Mouse (Mus musculus): ENCODE data around the gene Dgka. TPM values are rescaled to one million over a fixed set of nuclear protein-coding genes. Genes with fewer than 3 reads are reported as not detected.

The Dgka gene
- polyA plus RNA-seq, 1 experiment from 2014 or later: 7.1 TPM

DNA sequence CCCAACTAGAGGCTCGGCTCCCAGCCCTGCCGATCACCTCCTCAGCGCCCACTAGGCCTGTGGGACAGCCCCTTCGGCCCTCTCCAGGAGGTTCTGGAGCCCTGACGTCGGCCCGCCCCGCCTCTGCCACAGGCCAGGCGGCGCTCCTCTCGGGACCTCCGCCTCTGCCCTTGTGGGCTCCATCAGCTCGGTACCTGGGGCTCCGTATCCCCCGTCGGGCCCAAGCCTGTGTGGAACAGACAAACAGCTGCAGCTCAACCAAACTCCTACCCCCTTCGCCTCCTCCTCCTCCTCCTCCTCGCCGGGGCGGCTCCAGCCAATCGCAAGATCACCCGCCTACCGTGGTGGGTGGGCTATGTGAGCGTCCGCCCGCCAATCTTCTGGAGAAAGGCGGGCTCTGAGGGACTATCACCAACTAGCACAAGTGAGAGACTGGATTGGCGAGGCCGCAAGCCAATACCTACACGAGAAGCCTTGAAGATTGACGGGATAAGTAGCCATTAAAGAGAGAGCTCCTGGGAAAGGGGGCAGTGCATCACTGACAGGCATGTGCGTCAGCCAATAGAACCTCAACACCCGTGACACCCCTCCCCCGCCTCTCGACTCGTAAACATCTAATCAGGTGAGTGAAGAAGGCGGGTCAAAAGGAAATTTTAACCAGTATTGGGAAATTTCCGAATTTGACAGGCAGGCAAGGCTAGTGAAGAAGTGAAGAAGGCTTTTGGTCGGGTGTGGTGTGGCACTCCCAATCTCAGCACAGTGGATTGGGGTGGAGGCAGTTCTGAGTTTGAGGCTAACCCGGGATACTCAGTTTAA is 48.5 kb downstream of the Dgka start, which contains the start of gene Rab5b:
Gene Rab5b, minus strand, starts transcription at position 273 of the 816 bp plus-strand sequence.
- H3K9me3 ChIP-seq: no peaks in the 10 kb centered on the region
- peak within 1 kb of the TSS; percentile 98 for H3K27ac ChIP-seq
- ATAC-seq: peak; percentile 99
- peaks cover 26% of the 10 kb centered on the region for H3K36me3 ChIP-seq
- H3K9ac ChIP-seq: peak within 1 kb of the TSS; percentile 94
- H3K4me1 ChIP-seq (replicated peaks): no peaks in the 10 kb centered on the region
- WGBS: under 1% methylated on average over 40 of the region's 40 CpGs
- peak within 1 kb of the TSS; percentile 64 for H3K4me2 ChIP-seq (replicated peaks)
- H3K27me3 ChIP-seq (replicated peaks): no peaks in the 10 kb centered on the region
- H3K4me3 ChIP-seq (replicated peaks): peak within 1 kb of the TSS; percentile 79

DNA sequence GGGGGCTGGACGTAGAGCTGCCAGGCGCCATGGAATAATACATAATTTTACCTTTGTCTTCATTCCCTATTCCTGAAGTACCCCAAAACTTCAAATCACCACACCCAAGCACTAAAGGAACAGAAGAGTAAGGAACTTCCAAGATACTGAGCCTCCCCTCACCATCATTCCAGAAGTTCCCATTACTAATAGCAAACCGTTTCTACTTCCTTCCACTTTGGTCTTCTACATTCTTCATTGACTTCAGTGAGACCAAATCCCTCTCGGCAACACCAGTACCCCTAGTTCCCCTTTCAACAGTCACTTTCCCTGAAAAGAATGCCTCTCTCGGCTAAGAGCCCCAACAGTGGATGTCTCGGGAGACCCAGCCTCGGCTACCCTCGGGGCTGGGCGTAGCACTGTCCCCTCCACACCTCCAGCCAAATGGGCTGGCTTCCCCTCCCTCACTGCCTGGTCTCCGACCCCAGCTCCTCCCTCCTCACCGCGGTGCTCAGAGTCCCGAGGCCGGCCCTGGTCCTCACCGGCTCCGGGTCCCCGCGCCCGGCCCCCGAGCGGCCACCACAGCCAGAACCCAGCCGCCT is 49.2 kb downstream of the Dgka start:
- 2% methylated on average over 22 of the region's 22 CpGs for WGBS
- no peak for ATAC-seq
- H3K4me2 ChIP-seq (replicated peaks): peak overlapping the region; percentile 57
- peak overlapping the region; percentile 79 for H3K4me3 ChIP-seq (replicated peaks)
- H3K9ac ChIP-seq: peak overlapping the region; percentile 94
- peaks cover 20% of the 10 kb centered on the region for H3K36me3 ChIP-seq
- H3K4me1 ChIP-seq (replicated peaks): no peaks in the 10 kb centered on the region
- peak overlapping the region; percentile 98 for H3K27ac ChIP-seq
- no peaks in the 10 kb centered on the region for H3K27me3 ChIP-seq (replicated peaks)
- no peaks in the 10 kb centered on the region for H3K9me3 ChIP-seq

DNA sequence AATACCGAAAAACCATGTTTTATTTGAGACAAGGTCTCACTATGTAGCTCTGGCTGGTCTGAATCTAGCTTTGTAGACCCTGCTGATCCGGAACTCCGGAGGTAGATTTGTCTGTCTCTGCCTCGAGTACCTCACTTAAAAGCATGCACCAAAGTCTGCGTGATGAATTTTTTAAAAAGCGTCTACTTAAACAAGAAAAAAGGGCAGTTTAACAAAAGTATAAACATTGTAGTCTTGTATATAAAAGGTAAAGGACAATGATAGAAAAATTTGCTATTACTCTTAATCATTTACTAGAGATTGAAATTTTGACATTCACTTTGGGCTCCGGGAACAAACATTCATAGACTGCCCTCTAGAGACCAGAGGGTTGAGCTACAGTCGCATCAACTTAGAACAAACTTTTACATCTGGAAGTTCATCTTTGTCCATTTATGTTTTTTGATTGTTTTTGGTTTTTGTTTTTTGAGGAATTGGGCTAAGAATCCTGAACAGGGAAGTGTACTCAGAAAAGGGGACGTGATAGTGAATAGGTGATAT is 70.1 kb downstream of the Dgka start:
- WGBS: 2% methylated on average over 9 of the region's 9 CpGs

DNA sequence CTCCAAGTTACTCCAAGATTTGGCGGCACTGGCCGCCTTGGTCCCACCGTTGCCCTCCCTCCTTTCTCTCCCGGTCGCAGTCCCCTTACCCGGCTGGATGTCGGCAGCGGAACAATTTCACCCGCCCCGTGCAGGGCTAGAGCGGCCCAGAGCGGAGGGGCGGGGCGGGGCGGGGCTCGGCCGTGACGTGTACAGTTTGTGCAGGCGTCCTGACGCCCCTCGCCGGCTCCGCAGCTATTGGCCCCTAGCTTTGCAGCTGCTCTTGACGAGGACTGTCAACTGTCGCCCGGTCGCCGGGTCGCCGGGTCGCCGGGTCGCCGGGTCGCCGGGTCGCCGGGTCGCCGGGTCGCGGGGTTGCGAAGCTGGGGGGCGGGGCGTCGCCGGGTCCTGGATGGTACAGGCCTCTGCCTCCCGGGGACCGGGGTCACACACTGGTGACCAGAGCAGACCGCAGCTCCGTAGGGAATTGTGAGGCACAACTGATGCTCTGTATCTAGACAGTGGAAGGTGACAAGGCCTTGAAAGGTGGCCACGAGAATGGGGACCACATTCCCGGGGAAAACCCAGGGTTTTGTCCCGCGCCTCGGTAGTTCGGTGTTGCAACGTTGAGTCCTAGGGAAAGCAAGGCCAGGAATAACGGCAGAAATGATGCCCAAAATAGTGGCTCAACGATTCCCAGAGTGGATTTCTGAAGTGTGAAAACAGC is 70.7 kb downstream of the Dgka start, which contains the start of gene Suox:
Gene Suox, minus strand, starts transcription at position 311 of the 706 bp plus-strand sequence.
- Histone ChIP-seq H3K9ac (peak within 1 kb of the TSS; percentile 57), H3K36me3 (no peaks in the 10 kb centered on the region), H3K4me2 (replicated peaks) (peak within 1 kb of the TSS; percentile 78), H3K4me3 (replicated peaks) (peak within 1 kb of the TSS; percentile 61), H3K27ac (peak within 1 kb of the TSS; percentile 33), H3K9me3 (no peaks in the 10 kb centered on the region), H3K27me3 (replicated peaks) (no peaks in the 10 kb centered on the region), H3K4me1 (replicated peaks) (peaks cover 9% of the 10 kb centered on the region)
- peak; percentile 90 for ATAC-seq
- WGBS: under 1% methylated on average over 60 of the region's 60 CpGs

More for the DNA sequence above, 70.1 kb downstream of the Dgka start:
- peak overlapping the region; percentile 78 for H3K4me2 ChIP-seq (replicated peaks)
- H3K27ac ChIP-seq: peak overlapping the region; percentile 33
- H3K9ac ChIP-seq: peak overlapping the region; percentile 57
- H3K9me3 ChIP-seq: no peaks in the 10 kb centered on the region
- ATAC-seq: no peak
- no peaks in the 10 kb centered on the region for H3K27me3 ChIP-seq (replicated peaks)
- peaks cover 8% of the 10 kb centered on the region for H3K4me1 ChIP-seq (replicated peaks)
- peak overlapping the region; percentile 61 for H3K4me3 ChIP-seq (replicated peaks)
- no peaks in the 10 kb centered on the region for H3K36me3 ChIP-seq

DNA sequence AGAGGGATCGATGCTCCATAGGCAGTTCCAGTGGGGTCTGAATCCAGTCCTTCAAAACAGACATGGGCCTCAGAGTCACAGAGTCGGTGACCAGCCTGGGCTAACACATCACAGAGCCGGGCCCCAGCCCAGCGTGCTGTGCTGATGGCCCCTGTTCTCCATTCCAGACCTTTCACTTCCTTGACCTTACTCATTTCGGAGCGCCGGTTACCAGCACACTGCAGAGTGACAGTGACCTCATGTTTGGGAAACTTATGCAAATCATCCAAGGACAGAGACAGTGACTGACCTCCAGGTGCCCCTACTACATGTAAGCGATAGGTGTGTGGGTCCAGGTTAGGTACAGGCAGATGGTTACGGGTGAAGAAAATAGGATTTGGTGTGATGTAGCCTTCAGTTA is 73.5 kb downstream of the Dgka start:
- no peak overlapping the region for H3K4me2 ChIP-seq (replicated peaks)
- no peaks in the 10 kb centered on the region for H3K9me3 ChIP-seq
- no peak for ATAC-seq
- H3K4me1 ChIP-seq (replicated peaks): peaks cover 9% of the 10 kb centered on the region
- no peak overlapping the region for H3K4me3 ChIP-seq (replicated peaks)
- H3K9ac ChIP-seq: no peak overlapping the region
- WGBS: 92% methylated on average over 9 of the region's 9 CpGs
- H3K36me3 ChIP-seq: no peaks in the 10 kb centered on the region
- H3K27ac ChIP-seq: no peak overlapping the region
- H3K27me3 ChIP-seq (replicated peaks): no peaks in the 10 kb centered on the region

Other genes with a start within 250 kb of the Dgka start
- 2.4 and 2.7 TPM in 2 replicates for gene Myl6b, start 246.2 kb downstream of the Dgka start, polyA plus RNA-seq (2015; fragmentation: Nextera tagmentation; extraction: Ambion mirVana)
- 28.4 and 29.3 TPM in 2 replicates for gene Esyt1, start 219.0 kb downstream of the Dgka start, polyA plus RNA-seq (2015; fragmentation: Nextera tagmentation; extraction: Ambion mirVana)
- gene Zc3h10, start 197.1 kb downstream of the Dgka start, polyA plus RNA-seq (2015; fragmentation: Nextera tagmentation; extraction: Ambion mirVana): 14.5 and 15.2 TPM in 2 replicates
- gene Rpl41, start 195.6 kb downstream of the Dgka start, polyA plus RNA-seq (2015; fragmentation: Nextera tagmentation; extraction: Ambion mirVana): 3,667 and 3,915 TPM in 2 replicates
- gene Pa2g4, start 178.9 kb downstream of the Dgka start, polyA plus RNA-seq (2015; fragmentation: Nextera tagmentation; extraction: Ambion mirVana): 205 and 210 TPM in 2 replicates
- gene Erbb3, start 155.2 kb downstream of the Dgka start, polyA plus RNA-seq (2015; fragmentation: Nextera tagmentation; extraction: Ambion mirVana): 30.5 and 31.5 TPM in 2 replicates
- 693 and 768 TPM in 2 replicates for gene Rps26, start 118.1 kb downstream of the Dgka start, polyA plus RNA-seq (2015; fragmentation: Nextera tagmentation; extraction: Ambion mirVana)
- 1.9 and 2.2 TPM in 2 replicates for gene Ikzf4, start 98.9 kb downstream of the Dgka start, polyA plus RNA-seq (2015; fragmentation: Nextera tagmentation; extraction: Ambion mirVana)
- 11.9 and 12.1 TPM in 2 replicates for gene Suox, start 70.8 kb downstream of the Dgka start, polyA plus RNA-seq (2015; fragmentation: Nextera tagmentation; extraction: Ambion mirVana)
- 59.0 and 60.5 TPM in 2 replicates for gene Rab5b, start 48.6 kb downstream of the Dgka start, polyA plus RNA-seq (2015; fragmentation: Nextera tagmentation; extraction: Ambion mirVana)
- 1.0 and 1.1 TPM in 2 replicates for gene Pmel, start 40.7 kb downstream of the Dgka start, polyA plus RNA-seq (2015; fragmentation: Nextera tagmentation; extraction: Ambion mirVana)
- 72.7 and 80.9 TPM in 2 replicates for gene Cdk2, start 39.8 kb downstream of the Dgka start, polyA plus RNA-seq (2015; fragmentation: Nextera tagmentation; extraction: Ambion mirVana)
- gene Pym1, start 3.0 kb upstream of the Dgka start, polyA plus RNA-seq (2015; fragmentation: Nextera tagmentation; extraction: Ambion mirVana): 32.9 and 34.1 TPM in 2 replicates
- 0.60 and 1.0 TPM in 2 replicates for gene Mmp19, start 46.1 kb upstream of the Dgka start, polyA plus RNA-seq (2015; fragmentation: Nextera tagmentation; extraction: Ambion mirVana)
- 44.6 and 47.6 TPM in 2 replicates for gene Dnajc14, start 59.2 kb upstream of the Dgka start, polyA plus RNA-seq (2015; fragmentation: Nextera tagmentation; extraction: Ambion mirVana)
- 11.2 and 12.7 TPM in 2 replicates for gene Tmem198b, start 59.5 kb upstream of the Dgka start, polyA plus RNA-seq (2015; fragmentation: Nextera tagmentation; extraction: Ambion mirVana)
- 186 and 201 TPM in 2 replicates for gene Sarnp, start 72.5 kb upstream of the Dgka start, polyA plus RNA-seq (2015; fragmentation: Nextera tagmentation; extraction: Ambion mirVana)
- gene Ormdl2, start 76.8 kb upstream of the Dgka start, polyA plus RNA-seq (2015; fragmentation: Nextera tagmentation; extraction: Ambion mirVana): 101 and 116 TPM in 2 replicates
- gene Gdf11, start 146.9 kb upstream of the Dgka start, polyA plus RNA-seq (2015; fragmentation: Nextera tagmentation; extraction: Ambion mirVana): 3.5 and 3.9 TPM in 2 replicates
- gene Cd63, start 156.1 kb upstream of the Dgka start, polyA plus RNA-seq (2015; fragmentation: Nextera tagmentation; extraction: Ambion mirVana): 708 and 725 TPM in 2 replicates
- gene Rdh5, start 178.0 kb upstream of the Dgka start, polyA plus RNA-seq (2015; fragmentation: Nextera tagmentation; extraction: Ambion mirVana): 11.7 and 12.0 TPM in 2 replicates
- 194 and 203 TPM in 2 replicates for gene Bloc1s1, start 179.2 kb upstream of the Dgka start, polyA plus RNA-seq (2015; fragmentation: Nextera tagmentation; extraction: Ambion mirVana)
- 2.9 and 3.8 TPM in 2 replicates for gene Itga7, start 189.0 kb upstream of the Dgka start, polyA plus RNA-seq (2015; fragmentation: Nextera tagmentation; extraction: Ambion mirVana)
- 12.0 and 12.3 TPM in 2 replicates for gene Mettl7b, start 216.1 kb upstream of the Dgka start, polyA plus RNA-seq (2015; fragmentation: Nextera tagmentation; extraction: Ambion mirVana)
- not detected in 2 replicates for gene Olfr9, start 244.6 kb upstream of the Dgka start, polyA plus RNA-seq (2015; fragmentation: Nextera tagmentation; extraction: Ambion mirVana)

Data from intestine, embryonic 15.5 days (tissue).